8 mouse cellular contexts compared by ENCODE assay signal in genomic region chr14:73142421-73142895, GRCm38 (mm10). TPM values are rescaled to one million over a fixed set of nuclear protein-coding genes. Genes with fewer than 3 reads are reported as not detected.
DNase-seq lines count a peak whose midpoint lies in the region; ATAC-seq lines count a peak whose summit lies in the region.

No protein-coding gene starts in this region.

- peak overlapping the region; percentile 99 for H3K27ac ChIP-seq in lung, embryonic 15.5 days
- H3K27ac ChIP-seq in embryonic facial prominence, embryonic 12.5 days, result peak overlapping the region; percentile 99
- peak overlapping the region; percentile 96 for H3K27ac ChIP-seq in intestine, embryonic 14.5 days (ENCODE audit: low read depth)
- peak overlapping the region; percentile 99 for H3K27ac ChIP-seq in midbrain, embryonic 15.5 days

- peaks cover 9% of the 10 kb centered on the region for H3K4me1 ChIP-seq in lung, embryonic 15.5 days
- peaks cover 29% of the 10 kb centered on the region for H3K4me1 ChIP-seq in embryonic facial prominence, embryonic 12.5 days
- peaks cover 18% of the 10 kb centered on the region for H3K4me1 ChIP-seq in intestine, embryonic 14.5 days (replicated peaks; ENCODE audit: control insufficient read depth, insufficient read depth, low read length)
- peaks cover 27% of the 10 kb centered on the region for H3K4me1 ChIP-seq in midbrain, embryonic 15.5 days

- no peaks in the 10 kb centered on the region for H3K27me3 ChIP-seq in lung, embryonic 15.5 days
- H3K27me3 ChIP-seq in embryonic facial prominence, embryonic 12.5 days, result no peaks in the 10 kb centered on the region
- no peaks in the 10 kb centered on the region for H3K27me3 ChIP-seq in intestine, embryonic 14.5 days (replicated peaks; ENCODE audit: control insufficient read depth, insufficient read depth, low read length)
- no peaks in the 10 kb centered on the region for H3K27me3 ChIP-seq in midbrain, embryonic 15.5 days (replicated peaks)

- 0 out of 2 replicates have a peak, but pooled peaks cover 3% of the 10 kb centered on the region for H3K36me3 ChIP-seq in lung, embryonic 15.5 days
- H3K36me3 ChIP-seq in embryonic facial prominence, embryonic 12.5 days, result 0 out of 2 replicates have a peak, but pooled peaks cover 4% of the 10 kb centered on the region
- H3K36me3 ChIP-seq in intestine, embryonic 14.5 days (ENCODE audit: control insufficient read depth, insufficient read depth, low read length), result peaks cover 6% of the 10 kb centered on the region; the same call in 1 of the 2 replicates
- H3K36me3 ChIP-seq in midbrain, embryonic 15.5 days (replicated peaks), result no peaks in the 10 kb centered on the region

- peak overlapping the region; percentile 97 for H3K9ac ChIP-seq in lung, embryonic 15.5 days
- H3K9ac ChIP-seq in embryonic facial prominence, embryonic 12.5 days, result peak overlapping the region; percentile 95
- peak overlapping the region; percentile 89 for H3K9ac ChIP-seq in intestine, embryonic 14.5 days (ENCODE audit: low read length)
- peak overlapping the region; percentile 98 for H3K9ac ChIP-seq in midbrain, embryonic 15.5 days

- DNase-seq in cerebellum, adult 9-10 months, result no peak
- DNase-seq in lung, adult 18-20 months, result no peak
- no peak for DNase-seq in intestine, embryonic 14.5 days (ENCODE audit: low spot score)
- DNase-seq in thymus, postnatal 36 days, result no peak

- H3K4me3 ChIP-seq in lung, embryonic 15.5 days, result peak overlapping the region; percentile 80
- peak overlapping the region; percentile 70 for H3K4me3 ChIP-seq in embryonic facial prominence, embryonic 12.5 days
- H3K4me3 ChIP-seq in intestine, embryonic 14.5 days (ENCODE audit: low read depth, low read length), result peak overlapping the region; percentile 63
- peak overlapping the region; percentile 92 for H3K4me3 ChIP-seq in midbrain, embryonic 15.5 days

- no peaks in the 10 kb centered on the region for H3K9me3 ChIP-seq in lung, embryonic 15.5 days
- H3K9me3 ChIP-seq in embryonic facial prominence, embryonic 12.5 days, result no peaks in the 10 kb centered on the region
- H3K9me3 ChIP-seq in intestine, embryonic 14.5 days (ENCODE audit: control insufficient read depth, low read length), result no peaks in the 10 kb centered on the region
- H3K9me3 ChIP-seq in midbrain, embryonic 15.5 days, result no peaks in the 10 kb centered on the region

- ATAC-seq in cerebellum, adult (ENCODE audit: insufficient number of reproducible peaks, low FRiP score, low TSS enrichment), result peak; percentile 23; the same call in 1 of the 2 replicates
- ATAC-seq in lung, embryonic 15.5 days (ENCODE audit: borderline replicate concordance, extremely low read depth, low FRiP score, low TSS enrichment), result peak; percentile 66
- ATAC-seq in embryonic facial prominence, embryonic 12.5 days (ENCODE audit: insufficient number of reproducible peaks, insufficient read depth, low FRiP score, low TSS enrichment), result peak; percentile 53; the same call in 1 of the 2 replicates
- no peak for ATAC-seq in intestine, embryonic 14.5 days (replicated peaks; ENCODE audit: low FRiP score, low TSS enrichment, low read depth)
- ATAC-seq in midbrain, embryonic 15.5 days (replicated peaks), result peak; percentile 31

- H3K4me2 ChIP-seq in lung, embryonic 15.5 days, result peak overlapping the region; percentile 79
- H3K4me2 ChIP-seq in embryonic facial prominence, embryonic 12.5 days (replicated peaks), result peak overlapping the region; percentile 87
- peak overlapping the region; percentile 94 for H3K4me2 ChIP-seq in intestine, embryonic 14.5 days (ENCODE audit: low read length)
- H3K4me2 ChIP-seq in midbrain, embryonic 15.5 days, result peak overlapping the region; percentile 82

- 2% methylated on average over 11 of the region's 11 CpGs for WGBS in lung, embryonic 15.5 days
- under 1% methylated on average over 11 of the region's 11 CpGs for WGBS in embryonic facial prominence, embryonic 12.5 days
- under 1% methylated on average over 11 of the region's 11 CpGs for WGBS in intestine, embryonic 14.5 days
- WGBS in midbrain, embryonic 15.5 days, result under 1% methylated on average over 11 of the region's 11 CpGs

RNA-seq across cellular contexts. Expression of gene Rcbtb2, which starts 19.6 kb away (rescaled TPM):
- polyA plus RNA-seq in lung, embryonic 15.5 days (2015; fragmentation: Nextera tagmentation; extraction: Ambion mirVana), result 110 and 121 TPM in 2 replicates
- polyA plus RNA-seq in embryonic facial prominence, embryonic 12.5 days (2016; fragmentation: Nextera tagmentation; extraction: Ambion mirVana), result 155 and 160 TPM in 2 replicates
- 89.3 and 105 TPM in 2 replicates for polyA plus RNA-seq in intestine, embryonic 14.5 days (2014; fragmentation: Nextera tagmentation; extraction: Ambion mirVana)
- polyA plus RNA-seq in midbrain, embryonic 15.5 days (2015; fragmentation: Nextera tagmentation; extraction: Ambion mirVana), result 60.3 and 68.6 TPM in 2 replicates
